Mouse (Mus musculus): ENCODE data around the gene Ccdc102a.

DNA sequence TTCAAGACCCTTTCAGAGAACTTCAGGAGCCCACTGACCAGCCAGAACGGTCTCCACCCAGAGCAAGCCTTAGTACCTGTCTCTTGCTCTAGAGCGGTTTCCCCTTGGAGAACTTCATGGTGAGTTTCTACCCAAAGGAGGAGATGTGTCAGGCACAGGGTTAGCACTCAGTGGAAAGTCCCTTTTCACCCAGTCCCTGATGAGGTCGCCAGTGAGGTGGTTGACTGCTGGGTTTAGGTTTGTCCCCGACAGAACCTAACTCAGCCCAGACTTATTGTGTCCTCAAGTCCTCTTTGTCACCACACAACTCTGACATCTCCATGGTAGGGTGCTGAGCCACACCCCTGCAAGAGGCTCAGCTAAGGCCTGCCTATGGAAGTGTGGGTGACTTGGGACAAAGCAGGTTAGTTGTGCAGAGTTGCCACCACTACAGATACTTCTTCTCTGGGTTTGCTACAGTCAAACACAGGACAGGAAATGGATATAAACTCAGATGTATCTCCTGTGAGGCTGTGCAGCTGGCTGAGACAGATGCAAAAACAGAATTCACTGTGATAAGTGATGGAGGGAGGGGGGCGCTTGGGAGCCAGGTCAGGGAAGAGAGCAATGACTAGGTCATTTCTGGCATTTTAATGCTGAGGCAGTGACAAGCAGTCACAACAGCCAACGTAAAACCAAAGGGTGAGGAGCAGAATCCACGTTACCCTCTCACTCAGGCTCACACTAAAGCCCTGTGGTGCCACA, 35.9 kb upstream of the Ccdc102a start:
- TF ChIP-seq EP300 (IDR thresholded peaks at IDR 0.05; ENCODE audit: low read depth): no peak
- TF ChIP-seq CTCF (IDR thresholded peaks at IDR 0.05; ENCODE audit: low read depth): no peak
